Mouse (Mus musculus) heart, postnatal 0 days (tissue): ENCODE measurements around the gene Zmpste24. TPM values are rescaled to one million over a fixed set of nuclear protein-coding genes. Genes with fewer than 3 reads are reported as not detected.

Experiments used
- ATAC-seq: fragments of 200-750 bp; cut with Nextera tagmentation; 2 replicates; pipeline ENCODE4 v1.8.0; 2017; ENCODE audit warnings: low read depth, moderate number of reproducible peaks, moderate library complexity; ENCODE audit not compliant: insufficient read depth
- DNase-seq: peaks from one replicate; pipeline ENCODE4 v3.0.0-alpha.2; 2016; ENCODE audit warnings: low spot score
- H3K27ac ChIP-seq: fragments of 300-500 bp; sonication (generic); 2 replicates; pipeline ENCODE4 v1.5.1; 2014; ENCODE audit warnings: low read depth, mild to moderate bottlenecking
- H3K27me3 ChIP-seq: fragments of 300-500 bp; sonication (generic); 2 replicates; pipeline ENCODE4 v1.6.1; 2014; ENCODE audit warnings: low read length, mixed read lengths; ENCODE audit not compliant: control insufficient read depth, insufficient read depth
- H3K36me3 ChIP-seq: fragments of 300-500 bp; sonication (generic); replicated peaks from 2 replicates; pipeline ENCODE4 v1.6.1; 2014; ENCODE audit warnings: low read length, mixed read lengths; ENCODE audit not compliant: control insufficient read depth, insufficient read depth
- H3K4me1 ChIP-seq: fragments of 300-500 bp; sonication (generic); 2 replicates; pipeline ENCODE4 v1.6.1; 2014; ENCODE audit warnings: antibody characterized with exemption; ENCODE audit not compliant: control insufficient read depth, insufficient read depth
- H3K4me2 ChIP-seq: fragments of 300-500 bp; sonication (generic); 2 replicates; pipeline ENCODE4 v1.6.1; 2014; ENCODE audit warnings: low read depth, mild to moderate bottlenecking, low read length, moderate library complexity
- H3K4me3 ChIP-seq: fragments of 300-500 bp; sonication (generic); 2 replicates; pipeline ENCODE4 v1.5.1; 2014; ENCODE audit warnings: low read depth, low read length
- H3K9ac ChIP-seq: fragments of 300-500 bp; sonication (generic); replicated peaks from 2 replicates; pipeline ENCODE4 v1.6.1; 2014; ENCODE audit warnings: low read depth, low read length, mixed read lengths
- H3K9me3 ChIP-seq: fragments of 300-500 bp; sonication (generic); replicated peaks from 2 replicates; pipeline ENCODE4 v1.6.1; 2016; ENCODE audit warnings: low read length; ENCODE audit not compliant: control insufficient read depth
- CTCF ChIP-seq: IDR thresholded peaks from 2 replicates; pipeline ENCODE4 v1.5.1; 2016; ENCODE audit warnings: antibody characterized with exemption, control low read depth, low read depth
- EP300 ChIP-seq: IDR thresholded peaks from 2 replicates; pipeline ENCODE4 v1.6.1; 2016; ENCODE audit warnings: antibody characterized with exemption, low read depth
- WGBS: fragments of 180-500 bp; shearing (Covaris S2); extraction: QIAGEN DNeasy Blood & Tissue Kit; methylation state at CpG from one replicate; pipeline ENCODE4 v1.1.7; 2014; 5-methylcytosine and 5-hydroxymethylcytosine counted together
- polyA plus RNA-seq: library from polyadenylated mRNA; unstranded; fragments of >200 nt; fragmentation: Nextera tagmentation; extraction: Ambion mirVana; gene quantifications from 2 replicates; pipeline ENCODE4 v1.2.1, GENCODE M21; 2015
- total RNA-seq: library from RNA; depleted of rRNA; stranded (reverse); fragments of >200 nt; gene quantifications from 2 replicates; pipeline ENCODE4 v1.2.3, GENCODE M21; 2014; ENCODE audit warnings: low replicate concordance

The Zmpste24 gene
- total and polyA plus RNA-seq, 2 experiments from 2014 or later: 11.1 to 17.0 TPM

GRCm38 (mm10) chr4:121056342-121056741 lies 41.7 kb downstream of the Zmpste24 start:
- Histone ChIP-seq H3K4me1 (0 out of 2 replicates have a peak, but pooled peaks cover 9% of the 10 kb centered on the region), H3K9me3 (no peaks in the 10 kb centered on the region), H3K27ac (no peak overlapping the region), H3K27me3 (peaks cover 9% of the 10 kb centered on the region), H3K4me3 (no peak overlapping the region), H3K9ac (no peak overlapping the region), H3K4me2 (no peak overlapping the region), H3K36me3 (peaks cover 19% of the 10 kb centered on the region)
- TF ChIP-seq CTCF: peak; percentile 37
- TF ChIP-seq EP300: no peak
- no peak for ATAC-seq
- WGBS: 49% methylated on average over 3 of the region's 3 CpGs
- no peak for DNase-seq

DNA sequence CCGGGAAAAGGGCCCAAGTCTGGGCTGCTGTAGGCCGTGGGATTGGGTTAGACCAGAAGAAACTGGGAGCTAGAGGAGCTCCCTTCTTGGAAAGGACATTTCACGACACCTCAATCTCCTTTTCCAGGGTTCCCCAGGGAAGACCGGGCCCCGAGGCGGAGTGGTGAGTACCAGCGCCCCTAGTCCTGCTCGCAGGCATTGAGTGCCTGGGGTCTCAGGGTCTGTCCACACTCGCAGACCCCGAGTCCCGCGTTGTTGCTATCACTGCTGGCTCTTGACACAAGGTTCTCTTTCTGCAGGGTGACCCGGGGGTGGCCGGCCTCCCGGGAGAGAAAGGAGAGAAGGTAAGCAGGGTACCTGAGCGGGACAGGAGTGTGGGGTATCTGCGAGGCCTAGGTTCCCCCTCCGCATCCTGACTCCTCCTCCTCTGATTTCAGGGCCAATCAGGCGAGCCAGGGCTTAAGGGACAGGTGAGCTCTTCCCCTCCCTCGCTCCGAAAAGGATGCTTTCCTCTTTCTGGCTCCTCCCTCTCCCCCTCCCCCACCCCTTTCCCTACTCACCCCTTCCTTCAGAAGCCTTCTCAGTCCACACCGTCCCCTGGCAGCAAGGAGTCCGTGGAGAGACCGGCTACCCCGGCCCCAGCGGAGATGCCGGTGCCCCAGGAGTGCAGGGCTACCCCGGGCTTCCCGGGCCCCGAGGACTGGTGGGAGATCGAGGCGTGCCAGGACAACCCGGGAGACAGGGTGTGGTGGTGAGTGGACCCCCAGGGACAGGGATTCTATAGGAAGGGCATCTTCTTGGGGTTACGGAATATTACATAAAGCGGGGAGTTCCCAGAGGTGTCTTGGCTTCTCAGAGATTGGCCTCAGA lies 45.4 kb downstream of the Zmpste24 start:
- Histone ChIP-seq H3K4me3 (no peak overlapping the region), H3K27me3 (peaks cover 9% of the 10 kb centered on the region), H3K27ac (no peak overlapping the region), H3K4me2 (no peak overlapping the region), H3K9me3 (no peaks in the 10 kb centered on the region), H3K9ac (no peak overlapping the region), H3K36me3 (no peaks in the 10 kb centered on the region), H3K4me1 (0 out of 2 replicates have a peak, but pooled peaks cover 9% of the 10 kb centered on the region)
- TF ChIP-seq CTCF (no peak), EP300 (no peak)
- 16% methylated on average over 35 of the region's 35 CpGs for WGBS
- ATAC-seq (no peak), DNase-seq (no peak)

DNA sequence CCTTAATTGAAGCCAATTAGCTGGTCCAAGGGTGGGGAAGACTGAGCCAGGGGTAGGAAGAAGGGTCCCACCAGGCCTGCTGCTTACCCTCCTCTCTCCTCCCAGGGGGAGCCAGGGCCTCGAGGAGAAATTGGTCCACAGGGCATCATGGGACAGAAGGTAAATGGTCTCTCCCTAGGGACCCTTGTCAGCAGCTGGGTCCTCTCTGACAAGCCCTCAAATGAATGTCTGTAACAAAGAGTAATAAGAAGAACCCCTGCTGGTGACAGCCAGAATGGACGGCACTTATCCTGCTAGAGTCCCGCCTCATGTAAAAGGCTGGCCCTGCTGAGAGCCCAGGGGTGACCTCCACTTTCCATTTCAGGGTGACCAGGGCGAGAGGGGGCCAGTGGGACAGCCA lies 46.2 kb downstream of the Zmpste24 start:
- ATAC-seq: no peak; the same call in 1 of the 2 replicates
- Histone ChIP-seq H3K9ac (no peak overlapping the region), H3K4me1 (0 out of 2 replicates have a peak, but pooled peaks cover 9% of the 10 kb centered on the region)

GRCm38 (mm10) chr4:121042946-121043345 lies 55.1 kb downstream of the Zmpste24 start:
- Histone ChIP-seq H3K4me3 (no peak overlapping the region), H3K27ac (no peak overlapping the region), H3K27me3 (peaks cover 24% of the 10 kb centered on the region), H3K9me3 (no peaks in the 10 kb centered on the region), H3K36me3 (no peaks in the 10 kb centered on the region), H3K4me2 (no peak overlapping the region), H3K4me1 (peaks cover 16% of the 10 kb centered on the region), H3K9ac (no peak overlapping the region)
- DNase-seq (no peak), ATAC-seq (no peak)
- no peak for TF ChIP-seq CTCF
- no peak for TF ChIP-seq EP300
- WGBS: 77% methylated on average over 3 of the region's 3 CpGs

More for the DNA sequence above, 46.2 kb downstream of the Zmpste24 start:
- WGBS: 41% methylated on average over 4 of the region's 4 CpGs
- Histone ChIP-seq H3K27me3 (peaks cover 9% of the 10 kb centered on the region), H3K4me2 (no peak overlapping the region), H3K36me3 (no peaks in the 10 kb centered on the region), H3K27ac (no peak overlapping the region), H3K4me3 (no peak overlapping the region), H3K9me3 (no peaks in the 10 kb centered on the region)
- DNase-seq: no peak
- no peak for TF ChIP-seq CTCF
- TF ChIP-seq EP300: no peak

DNA sequence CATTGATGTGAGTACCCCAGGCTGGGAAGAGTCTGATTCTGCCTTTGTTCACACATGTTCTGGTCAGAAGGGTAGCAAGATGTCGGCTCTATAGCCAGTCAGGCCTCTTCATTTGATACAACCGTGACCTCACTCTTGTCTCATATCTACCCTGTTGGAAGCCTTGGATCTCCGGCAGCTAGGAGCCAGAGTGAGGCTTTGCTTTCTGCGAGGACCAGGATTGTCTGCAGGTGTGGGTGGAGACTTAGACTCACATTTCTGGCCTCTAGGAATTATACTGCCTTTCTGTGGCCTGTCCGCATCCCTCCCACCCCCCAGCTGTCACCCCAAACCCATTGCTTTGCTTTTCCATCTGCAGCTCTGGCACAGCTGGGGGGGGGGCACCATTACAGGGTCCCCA lies 55.6 kb downstream of the Zmpste24 start:
- TF ChIP-seq EP300 (no peak), CTCF (no peak)
- Histone ChIP-seq H3K9ac (no peak overlapping the region), H3K4me3 (no peak overlapping the region), H3K9me3 (no peaks in the 10 kb centered on the region), H3K27me3 (peaks cover 26% of the 10 kb centered on the region), H3K4me1 (peaks cover 16% of the 10 kb centered on the region), H3K36me3 (no peaks in the 10 kb centered on the region), H3K4me2 (no peak overlapping the region), H3K27ac (no peak overlapping the region)
- ATAC-seq (no peak), DNase-seq (no peak)
- 75% methylated on average over 5 of the region's 5 CpGs for WGBS
